Mouse (Mus musculus) myocyte (in vitro differentiated cells): ENCODE measurements around the gene Eno1. TPM values are rescaled to one million over a fixed set of nuclear protein-coding genes. Genes with fewer than 3 reads are reported as not detected.
A peak's percentile ranks its signal among the peaks of the same experiment; 100 is the strongest.

Experiments
- H3K27me3 ChIP-seq: one replicate; pipeline ENCODE4 v1.6.1; 2011; ENCODE audit not compliant: control insufficient read depth, insufficient read depth, insufficient read length
- H3K36me3 ChIP-seq: one replicate; pipeline ENCODE4 v1.6.1; 2011; ENCODE audit not compliant: control insufficient read depth, insufficient read depth
- H3K4me2 ChIP-seq: one replicate; pipeline ENCODE4 v1.6.1; 2011; ENCODE audit warnings: low read depth, control low read depth
- H3K4me3 ChIP-seq: one replicate; pipeline ENCODE4 v1.5.1; 2011; ENCODE audit warnings: mild to moderate bottlenecking, control low read depth, moderate library complexity
- H3K79me2 ChIP-seq: one replicate; pipeline ENCODE4 v1.6.1; 2011; ENCODE audit not compliant: control insufficient read depth, insufficient read depth
- H3ac ChIP-seq: one replicate; pipeline ENCODE4 v1.6.1; 2011; ENCODE audit not compliant: control insufficient read depth, insufficient read length
- CEBPB ChIP-seq: IDR thresholded peaks from 2 replicates; pipeline ENCODE4 v1.6.1; 2011; ENCODE audit warnings: mild to moderate bottlenecking, moderate library complexity; ENCODE audit not compliant: poor library complexity, insufficient read depth, severe bottlenecking
- E2F4 ChIP-seq: IDR thresholded peaks from one replicate; pipeline ENCODE4 v1.6.1; 2011; ENCODE audit warnings: mild to moderate bottlenecking, control low read depth, moderate library complexity; ENCODE audit not compliant: insufficient read depth
- MAX ChIP-seq: IDR thresholded peaks from one replicate; pipeline ENCODE4 v1.6.1; 2011; ENCODE audit warnings: low read depth, mild to moderate bottlenecking, control low read depth
- MYOD1 ChIP-seq, 3 experiments: IDR thresholded peaks; one replicate each; pipeline ENCODE4 v1.6.1; 2011; ENCODE audit warnings: control low read depth in 2 of 3, low read depth in 2 of 3, mild to moderate bottlenecking in 2 of 3, moderate library complexity in 1 of 3; ENCODE audit not compliant: insufficient read length in 2 of 3, control insufficient read depth in 1 of 3
- MYOG ChIP-seq, 3 experiments: IDR thresholded peaks; one replicate each; pipeline ENCODE4 v1.6.1; 2011; ENCODE audit warnings: control low read depth in 2 of 3, low read depth in 2 of 3, mild to moderate bottlenecking in 2 of 3; ENCODE audit not compliant: insufficient read length in 2 of 3, control insufficient read depth in 1 of 3, insufficient read depth in 1 of 3
- POLR2A ChIP-seq: IDR thresholded peaks from one replicate; pipeline ENCODE4 v1.6.1; 2011; ENCODE audit warnings: low read depth, mild to moderate bottlenecking, control low read depth, moderate library complexity; ENCODE audit not compliant: insufficient read length
- POLR2AphosphoS2 ChIP-seq: IDR thresholded peaks from one replicate; pipeline ENCODE4 v1.6.1; 2011; ENCODE audit warnings: low read depth, control low read depth; ENCODE audit not compliant: insufficient read length
- REST ChIP-seq: IDR thresholded peaks from one replicate; pipeline ENCODE4 v1.6.1; 2011; ENCODE audit warnings: mild to moderate bottlenecking, control low read depth, moderate library complexity; ENCODE audit not compliant: insufficient read depth, insufficient read length
- SRF ChIP-seq: IDR thresholded peaks from one replicate; pipeline ENCODE4 v1.6.1; 2011; ENCODE audit warnings: low read depth; ENCODE audit not compliant: control insufficient read depth, insufficient read length
- TCF12 ChIP-seq: IDR thresholded peaks from one replicate; pipeline ENCODE4 v1.6.1; 2011; ENCODE audit warnings: mild to moderate bottlenecking, control low read depth; ENCODE audit not compliant: poor library complexity, insufficient read depth, severe bottlenecking
- TCF3 ChIP-seq: IDR thresholded peaks from one replicate; pipeline ENCODE4 v1.6.1; 2011; ENCODE audit warnings: low read depth, control low read depth; ENCODE audit not compliant: insufficient read length
- USF1 ChIP-seq: IDR thresholded peaks from one replicate; pipeline ENCODE4 v1.6.1; 2011; ENCODE audit warnings: low read depth, mild to moderate bottlenecking, control low read depth, moderate library complexity
- polyA plus RNA-seq: library from polyadenylated mRNA; unstranded; fragments of >200 nt; fragmentation: generic; extraction: Trizol; gene quantifications from one replicate; pipeline ENCODE4 v1.2.1, GENCODE M21; 2012; ENCODE audit warnings: missing spikeins

Eno1 gene
- polyA plus RNA-seq, 1 experiment, result 1,358 TPM

GRCm38 (mm10) chr4:150198268-150198667 is 38.3 kb upstream of the Eno1 start:
- Histone ChIP-seq H3ac (no peak overlapping the region), H3K4me3 (peak overlapping the region; percentile 84), H3K79me2 (no peaks in the 10 kb centered on the region), H3K36me3 (peaks cover 12% of the 10 kb centered on the region), H3K27me3 (peaks cover 7% of the 10 kb centered on the region), H3K4me2 (peak overlapping the region; percentile 66)
- TF ChIP-seq USF1 (peak; percentile 62), CEBPB (peak; percentile 78; the same call in 1 of the 2 replicates), MYOD1 (IDR thresholded peaks at IDR 0.05; ENCODE audit: control insufficient read depth in 1 of 3, insufficient read length in 2 of 3, low read depth in 2 of 3) (no peak), E2F4 (no peak), MAX (no peak), MYOG (IDR thresholded peaks at IDR 0.05; ENCODE audit: control insufficient read depth in 1 of 3, insufficient read depth in 1 of 3, insufficient read length in 2 of 3, low read depth in 2 of 3) (no peak), TCF12 (no peak), POLR2AphosphoS2 (peak; percentile 35), TCF3 (no peak), POLR2A (peak; percentile 55)

DNA sequence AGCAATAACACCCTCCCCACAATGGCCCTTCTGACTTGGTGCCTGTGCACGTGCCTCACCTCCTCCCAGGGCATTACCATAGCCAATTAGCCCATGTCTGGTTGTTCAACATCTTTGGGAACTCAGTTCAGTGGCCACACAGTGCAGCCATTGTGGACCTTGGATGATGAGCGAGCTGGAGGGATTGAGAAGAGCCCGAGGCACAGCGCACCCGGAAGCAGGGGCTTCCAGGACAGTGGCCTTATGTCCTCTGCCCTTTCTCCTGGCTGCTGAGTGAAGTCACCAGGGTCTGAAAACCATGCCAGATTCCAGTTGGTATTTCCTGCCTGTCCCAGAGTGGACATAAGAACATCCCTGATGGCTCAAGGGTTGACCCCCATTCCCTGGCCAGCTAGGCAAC is 35.3 kb upstream of the Eno1 start, which contains the start of gene Car6:
Gene Car6, minus strand, starts transcription at position 101 of the 400 bp plus-strand sequence.
- Histone ChIP-seq H3K79me2 (no peaks in the 10 kb centered on the region), H3K27me3 (peaks cover 26% of the 10 kb centered on the region), H3K4me2 (no peak within 1 kb of the TSS), H3ac (no peak within 1 kb of the TSS), H3K36me3 (no peaks in the 10 kb centered on the region), H3K4me3 (no peak within 1 kb of the TSS)
- no peak for TF ChIP-seq MYOG (IDR thresholded peaks at IDR 0.05; ENCODE audit: control insufficient read depth in 1 of 3, insufficient read depth in 1 of 3, insufficient read length in 2 of 3, low read depth in 2 of 3)

DNA sequence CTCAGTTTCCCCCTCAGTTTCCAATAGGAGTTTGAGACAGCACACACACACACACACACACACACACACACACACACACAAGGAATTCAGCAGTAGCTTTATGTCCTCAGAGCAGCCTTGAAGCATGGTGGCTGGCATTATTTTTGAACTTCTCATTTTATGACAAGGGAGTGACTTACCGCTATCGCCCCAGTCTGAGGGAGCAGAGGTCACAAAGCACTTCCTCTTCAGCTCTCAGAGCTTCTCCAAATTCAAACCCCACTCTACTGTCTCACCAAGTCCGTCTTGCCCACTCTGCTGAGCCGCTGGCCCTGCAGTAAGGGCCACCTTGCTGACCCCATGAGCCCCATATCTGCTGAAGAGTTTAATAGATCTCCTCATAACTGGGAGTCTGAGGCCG is 33.8 kb upstream of the Eno1 start:
- H3K4me3 ChIP-seq, result no peak overlapping the region

DNA sequence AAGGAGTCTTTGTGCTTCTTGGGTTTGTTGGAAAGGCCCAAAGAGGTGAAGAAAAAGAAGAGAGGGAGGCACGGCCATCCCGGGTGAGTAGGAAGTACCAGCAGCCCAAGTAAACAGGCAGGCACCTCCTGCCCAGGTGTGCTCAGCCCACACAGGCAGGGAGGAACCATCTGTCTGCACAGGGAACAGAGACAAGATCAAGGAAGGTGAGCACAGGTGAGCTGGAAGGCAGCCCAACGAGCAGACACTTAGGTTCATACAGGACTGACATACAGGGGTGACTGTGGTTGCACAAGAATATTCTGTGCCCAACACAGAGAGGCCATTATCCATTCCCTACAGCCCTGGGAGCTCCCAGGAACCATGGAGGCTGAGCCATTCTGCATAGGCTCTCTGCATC is 31.6 kb upstream of the Eno1 start:
- Histone ChIP-seq H3K4me2 (no peak overlapping the region), H3ac (no peak overlapping the region), H3K79me2 (no peaks in the 10 kb centered on the region), H3K27me3 (peaks cover 25% of the 10 kb centered on the region), H3K36me3 (no peaks in the 10 kb centered on the region), H3K4me3 (no peak overlapping the region)
- TF ChIP-seq MAX, result no peak
- TF ChIP-seq POLR2AphosphoS2, result no peak
- no peak for TF ChIP-seq MYOD1 (IDR thresholded peaks at IDR 0.05; ENCODE audit: control insufficient read depth in 1 of 3, insufficient read length in 2 of 3, low read depth in 2 of 3)
- TF ChIP-seq TCF3, result no peak
- TF ChIP-seq SRF, result no peak
- no peak for TF ChIP-seq USF1
- no peak for TF ChIP-seq REST
- no peak for TF ChIP-seq POLR2A
- no peak for TF ChIP-seq TCF12
- TF ChIP-seq CEBPB, result no peak

More for the DNA sequence above, 33.8 kb upstream of the Eno1 start:
- peaks cover 26% of the 10 kb centered on the region for H3K27me3 ChIP-seq
- H3K79me2 ChIP-seq, result no peaks in the 10 kb centered on the region
- no peaks in the 10 kb centered on the region for H3K36me3 ChIP-seq
- no peak for TF ChIP-seq CEBPB
- no peak for TF ChIP-seq REST
- TF ChIP-seq POLR2A, result no peak
- no peak for TF ChIP-seq SRF
- TF ChIP-seq MAX, result no peak
- TF ChIP-seq TCF12, result no peak
- TF ChIP-seq MYOD1 (IDR thresholded peaks at IDR 0.05; ENCODE audit: control insufficient read depth in 1 of 3, insufficient read length in 2 of 3, low read depth in 2 of 3), result no peak
- no peak for TF ChIP-seq MYOG (IDR thresholded peaks at IDR 0.05; ENCODE audit: control insufficient read depth in 1 of 3, insufficient read depth in 1 of 3, insufficient read length in 2 of 3, low read depth in 2 of 3)
- no peak for TF ChIP-seq USF1
- no peak for TF ChIP-seq E2F4
- TF ChIP-seq POLR2AphosphoS2, result no peak
- TF ChIP-seq TCF3, result no peak
- no peak overlapping the region for H3ac ChIP-seq
- H3K4me2 ChIP-seq, result no peak overlapping the region

GRCm38 (mm10) chr4:150209751-150210150 is 26.8 kb upstream of the Eno1 start:
- H3K4me3 ChIP-seq, result no peak overlapping the region
- no peaks in the 10 kb centered on the region for H3K36me3 ChIP-seq
- no peak overlapping the region for H3ac ChIP-seq
- TF ChIP-seq E2F4 (no peak), POLR2A (no peak), USF1 (no peak), CEBPB (no peak)
- H3K79me2 ChIP-seq, result no peaks in the 10 kb centered on the region
- H3K27me3 ChIP-seq, result peaks cover 11% of the 10 kb centered on the region
- H3K4me2 ChIP-seq, result no peak overlapping the region
